Mouse (Mus musculus) embryonic facial prominence, embryonic 13.5 days (tissue): ENCODE results near the gene Megf6. TPM values are rescaled to one million over a fixed set of nuclear protein-coding genes. Genes with fewer than 3 reads are reported as not detected.

Experiments
- ATAC-seq: fragments of 200-750 bp; cut with Nextera tagmentation; 2 replicates; pipeline ENCODE4 v1.8.0; 2017; ENCODE audit warnings: low read depth; ENCODE audit not compliant: insufficient number of reproducible peaks, insufficient read depth, low FRiP score, low TSS enrichment
- H3K27ac ChIP-seq: fragments of 300-500 bp; sonication (generic); 2 replicates; pipeline ENCODE4 v1.5.1; 2015; ENCODE audit warnings: moderate library complexity, mild to moderate bottlenecking, inconsistent platforms
- H3K27me3 ChIP-seq: fragments of 300-500 bp; sonication (generic); 2 replicates; pipeline ENCODE4 v1.6.1; 2015; ENCODE audit warnings: mild to moderate bottlenecking, inconsistent platforms
- H3K36me3 ChIP-seq: fragments of 300-500 bp; sonication (generic); 2 replicates; pipeline ENCODE4 v1.6.1; 2015; ENCODE audit warnings: mild to moderate bottlenecking, inconsistent platforms
- H3K4me1 ChIP-seq: fragments of 300-500 bp; sonication (generic); 2 replicates; pipeline ENCODE4 v1.6.1; 2015; ENCODE audit warnings: inconsistent platforms
- H3K4me2 ChIP-seq: fragments of 300-500 bp; sonication (generic); 2 replicates; pipeline ENCODE4 v1.6.1; 2015; ENCODE audit warnings: moderate library complexity, mild to moderate bottlenecking, inconsistent platforms
- H3K4me3 ChIP-seq: fragments of 300-500 bp; sonication (generic); 2 replicates; pipeline ENCODE4 v1.5.1; 2015; ENCODE audit warnings: mild to moderate bottlenecking, inconsistent platforms
- H3K9ac ChIP-seq: fragments of 300-500 bp; sonication (generic); 2 replicates; pipeline ENCODE4 v1.6.1; 2015; ENCODE audit warnings: mild to moderate bottlenecking, inconsistent platforms
- H3K9me3 ChIP-seq: fragments of 300-500 bp; sonication (generic); 2 replicates; pipeline ENCODE4 v1.6.1; 2016; ENCODE audit warnings: inconsistent platforms
- WGBS: fragments of 180-500 bp; shearing (Covaris S2); methylation state at CpG from one replicate; pipeline ENCODE4 v1.1.7; 2015; ENCODE audit warnings: mixed read lengths; 5-methylcytosine and 5-hydroxymethylcytosine counted together
- polyA plus RNA-seq: library from polyadenylated mRNA; unstranded; fragments of >200 nt; fragmentation: Nextera tagmentation; extraction: Ambion mirVana; gene quantifications from 2 replicates; pipeline ENCODE4 v1.2.1, GENCODE M21; 2015

Megf6 gene
- polyA plus RNA-seq, 1 experiment from 2014 or later, result 99.7 TPM

GRCm38 (mm10) chr4:154160538-154161390 is 9.8 kb upstream of the Megf6 start, which contains the start of gene Tprgl:
TSS of gene Tprgl (minus strand) at chr4:154160666.
- H3K27ac ChIP-seq, result peak within 1 kb of the TSS; percentile 64
- H3K4me3 ChIP-seq, result peak within 1 kb of the TSS; percentile 88
- H3K9ac ChIP-seq, result peak within 1 kb of the TSS; percentile 81
- peak; percentile 93 for ATAC-seq
- under 1% methylated on average over 75 of the region's 75 CpGs for whole genome bisulfite sequencing
- H3K9me3 ChIP-seq, result no peaks in the 10 kb centered on the region
- peaks cover 20% of the 10 kb centered on the region for H3K4me1 ChIP-seq
- peak within 1 kb of the TSS; percentile 84 for H3K4me2 ChIP-seq
- peaks cover 32% of the 10 kb centered on the region for H3K36me3 ChIP-seq
- H3K27me3 ChIP-seq, result no peaks in the 10 kb centered on the region

DNA sequence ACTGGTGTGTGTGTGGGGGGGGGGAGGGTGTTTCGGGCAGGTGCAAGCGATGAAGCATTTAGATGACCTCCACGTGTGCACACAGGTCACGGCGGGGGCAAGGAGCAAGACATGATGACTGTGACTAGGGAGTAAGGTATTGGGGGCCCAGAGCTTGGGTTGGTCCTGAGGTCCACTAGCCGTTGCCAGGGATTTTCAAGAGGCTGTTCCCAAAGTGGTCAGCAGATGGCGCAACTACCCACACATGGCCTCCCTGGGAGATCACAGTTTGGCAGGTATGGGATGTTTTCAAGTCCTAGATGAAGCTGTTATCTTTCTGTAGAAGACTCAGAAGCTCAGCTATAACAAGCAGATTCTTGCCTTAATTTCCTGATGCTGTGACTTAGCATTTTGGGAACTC is 7.2 kb upstream of the Megf6 start:
- H3K27ac ChIP-seq, result no peak overlapping the region
- H3K9ac ChIP-seq, result no peak overlapping the region
- no peak overlapping the region for H3K4me3 ChIP-seq
- no peak overlapping the region for H3K4me2 ChIP-seq
- no peak for ATAC-seq
- H3K4me1 ChIP-seq, result peaks cover 22% of the 10 kb centered on the region
- 18% methylated on average over 7 of the region's 7 CpGs for WGBS
- H3K27me3 ChIP-seq, result peaks cover 3% of the 10 kb centered on the region; the same call in 1 of the 2 replicates
- no peaks in the 10 kb centered on the region for H3K9me3 ChIP-seq
- peaks cover 7% of the 10 kb centered on the region for H3K36me3 ChIP-seq

DNA sequence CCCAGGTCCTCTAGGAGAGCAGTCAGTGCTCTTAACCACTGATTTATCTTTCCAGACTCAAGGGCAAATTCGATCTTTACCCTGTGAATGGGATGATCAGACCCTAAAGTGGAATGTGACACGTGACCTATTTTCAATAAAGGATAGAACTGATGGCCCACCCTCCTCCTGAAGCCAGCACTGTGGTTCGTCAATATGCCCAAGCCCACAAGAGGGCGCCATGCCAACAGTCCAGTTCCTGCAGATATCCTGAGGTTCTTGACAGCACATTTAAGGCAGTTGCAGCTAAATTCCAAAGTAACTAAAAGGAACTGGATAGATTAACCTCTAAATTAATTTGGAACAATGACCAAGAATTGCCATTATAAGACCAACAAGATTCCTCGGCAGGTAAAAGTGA is 3.5 kb upstream of the Megf6 start:
- Histone ChIP-seq H3K27me3 (peaks cover 27% of the 10 kb centered on the region), H3K4me3 (no peak overlapping the region), H3K4me2 (no peak overlapping the region), H3K27ac (no peak overlapping the region), H3K4me1 (peaks cover 25% of the 10 kb centered on the region), H3K36me3 (no peaks in the 10 kb centered on the region), H3K9ac (no peak overlapping the region), H3K9me3 (no peaks in the 10 kb centered on the region)
- no peak for ATAC-seq
- 25% methylated on average over 5 of the region's 5 CpGs for whole genome bisulfite sequencing

DNA sequence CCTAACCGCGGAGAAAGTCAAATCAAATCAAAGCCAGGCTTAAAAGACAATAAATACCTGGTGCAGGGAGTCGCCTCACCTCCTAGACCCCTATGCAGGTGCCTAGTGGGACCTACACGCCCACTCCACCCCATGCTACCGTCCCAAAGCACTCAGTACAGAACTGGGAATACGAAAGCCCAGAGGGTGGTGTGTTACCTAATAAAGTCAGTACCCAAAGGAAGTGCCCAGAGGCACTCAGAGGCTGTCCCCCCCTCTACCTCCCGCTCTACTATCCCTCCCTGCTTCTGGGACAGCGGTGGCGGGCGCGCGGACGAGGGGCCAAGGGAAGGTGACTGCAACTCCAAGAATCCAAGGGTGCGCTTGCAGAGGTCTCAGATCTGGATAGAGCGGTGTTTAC is 509 bp upstream of the Megf6 start:
- Histone ChIP-seq H3K4me2 (peak overlapping the region; percentile 96), H3K27me3 (peaks cover 27% of the 10 kb centered on the region), H3K9ac (peak overlapping the region; percentile 61), H3K27ac (no peak overlapping the region), H3K9me3 (no peaks in the 10 kb centered on the region), H3K4me3 (peak overlapping the region; percentile 71), H3K4me1 (peaks cover 46% of the 10 kb centered on the region), H3K36me3 (no peaks in the 10 kb centered on the region)
- no peak for ATAC-seq
- WGBS, result 1% methylated on average over 15 of the region's 15 CpGs

GRCm38 (mm10) chr4:154171151-154171930 is 811 bp downstream of the Megf6 start:
- peaks cover 27% of the 10 kb centered on the region for H3K27me3 ChIP-seq
- peak overlapping the region; percentile 77 for H3K9ac ChIP-seq
- peaks cover 49% of the 10 kb centered on the region for H3K4me1 ChIP-seq
- H3K36me3 ChIP-seq, result no peaks in the 10 kb centered on the region
- peak overlapping the region; percentile 96 for H3K4me2 ChIP-seq
- no peaks in the 10 kb centered on the region for H3K9me3 ChIP-seq
- under 1% methylated on average over 37 of the region's 37 CpGs for WGBS
- ATAC-seq, result no peak
- H3K4me3 ChIP-seq, result peak overlapping the region; percentile 71
- peak overlapping the region; percentile 68 for H3K27ac ChIP-seq

DNA sequence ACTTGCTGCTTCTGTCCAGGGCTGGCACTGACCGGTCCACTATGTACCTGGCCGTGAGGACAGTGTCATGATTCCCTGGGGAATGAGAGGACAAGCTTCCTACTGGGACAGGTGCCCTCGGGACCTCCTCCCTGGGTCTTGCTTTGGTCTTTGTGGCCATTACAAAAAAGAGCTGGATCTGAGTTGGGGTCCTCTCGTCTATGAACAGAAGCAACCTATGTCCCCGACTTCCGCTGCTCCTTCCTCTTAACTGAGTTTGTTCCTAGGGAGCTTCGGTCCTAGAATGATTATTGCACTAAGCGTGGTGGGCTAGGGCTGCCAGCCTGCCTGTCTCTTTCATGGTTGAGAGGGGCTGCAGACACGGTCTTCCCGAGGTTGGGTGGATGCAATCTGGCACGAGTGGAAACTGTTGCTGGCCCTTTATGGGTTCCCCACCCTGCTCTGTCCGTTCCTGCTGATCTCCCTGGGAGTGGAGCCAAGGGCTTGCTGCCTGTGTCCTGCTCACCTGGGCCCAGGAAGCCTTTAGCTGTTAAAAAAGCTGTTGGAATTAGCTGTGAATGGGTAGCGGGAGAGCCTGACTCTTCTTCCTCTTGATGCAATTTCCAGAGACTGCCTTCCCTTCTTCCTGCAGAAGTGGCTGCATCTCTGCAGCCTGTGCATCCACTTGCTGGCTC is 1.5 kb downstream of the Megf6 start:
- H3K27ac ChIP-seq, result peak overlapping the region; percentile 68; the same call in 1 of the 2 replicates

GRCm38 (mm10) chr4:154177257-154177656 is 6.7 kb downstream of the Megf6 start:
- Histone ChIP-seq H3K36me3 (peaks cover 26% of the 10 kb centered on the region), H3K9ac (no peak overlapping the region), H3K9me3 (no peaks in the 10 kb centered on the region), H3K4me3 (no peak overlapping the region), H3K27me3 (no peaks in the 10 kb centered on the region), H3K27ac (no peak overlapping the region), H3K4me2 (no peak overlapping the region), H3K4me1 (peaks cover 24% of the 10 kb centered on the region)
- ATAC-seq, result 0 out of 2 replicates have a peak, but pooled peaks have one; percentile 16
- 39% methylated on average over 8 of the region's 8 CpGs for WGBS

More for the DNA sequence above, 1.5 kb downstream of the Megf6 start:
- Histone ChIP-seq H3K36me3 (peaks cover 3% of the 10 kb centered on the region; the same call in 1 of the 2 replicates), H3K27me3 (peaks cover 27% of the 10 kb centered on the region), H3K4me3 (peak overlapping the region; percentile 71), H3K9ac (peak overlapping the region; percentile 77), H3K9me3 (no peaks in the 10 kb centered on the region), H3K4me2 (peak overlapping the region; percentile 96), H3K4me1 (peaks cover 48% of the 10 kb centered on the region)
- 32% methylated on average over 13 of the region's 13 CpGs for WGBS
- no peak for ATAC-seq

DNA sequence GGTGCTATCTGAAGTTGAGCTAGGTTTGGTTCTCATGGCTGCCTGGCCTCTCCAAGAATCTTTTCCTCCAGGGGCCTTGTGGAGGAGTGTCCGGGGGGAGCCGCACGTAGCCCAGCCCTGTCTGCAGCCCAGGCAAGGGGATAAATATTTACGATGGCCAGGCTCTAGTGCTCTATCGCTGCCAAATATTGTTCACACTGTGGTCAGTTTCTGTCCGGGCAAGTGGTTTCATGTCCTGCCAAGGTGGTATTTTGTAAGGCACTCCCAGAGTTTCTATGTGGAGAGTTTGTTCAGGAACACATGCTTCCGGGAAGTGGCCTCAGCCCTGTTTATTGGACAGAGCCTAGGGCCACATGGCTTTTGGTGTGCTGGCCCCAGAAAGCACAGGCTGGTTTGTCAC is 10.5 kb downstream of the Megf6 start:
- Histone ChIP-seq H3K36me3 (peaks cover 51% of the 10 kb centered on the region), H3K9me3 (no peaks in the 10 kb centered on the region), H3K4me3 (no peak overlapping the region), H3K4me2 (no peak overlapping the region), H3K27ac (no peak overlapping the region), H3K27me3 (no peaks in the 10 kb centered on the region), H3K4me1 (no peaks in the 10 kb centered on the region), H3K9ac (no peak overlapping the region)
- WGBS, result 93% methylated on average over 7 of the region's 7 CpGs
- no peak for ATAC-seq

DNA sequence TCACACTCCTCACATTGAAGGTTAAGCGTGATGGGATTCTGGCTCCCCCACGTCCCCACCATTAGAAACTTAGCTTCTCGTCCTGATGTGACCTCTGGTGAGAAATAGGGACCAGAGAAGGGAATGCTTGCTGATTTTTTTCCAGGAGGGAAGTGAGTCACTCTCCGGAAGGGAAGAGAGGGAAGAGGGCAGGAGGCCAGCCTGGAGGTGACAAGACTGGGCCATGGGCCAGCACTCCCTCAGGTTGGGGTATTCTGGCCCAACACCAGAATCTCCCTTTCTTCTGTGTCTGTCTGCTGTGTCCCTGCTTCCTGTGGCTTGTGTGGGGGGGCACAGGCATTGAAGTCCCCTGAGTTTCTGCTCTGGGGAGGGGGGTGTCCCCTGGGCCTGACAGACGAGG is 13.0 kb downstream of the Megf6 start:
- WGBS, result 75% methylated on average over 5 of the region's 5 CpGs
- H3K4me1 ChIP-seq, result no peaks in the 10 kb centered on the region
- H3K4me2 ChIP-seq, result no peak overlapping the region
- no peaks in the 10 kb centered on the region for H3K9me3 ChIP-seq
- H3K27me3 ChIP-seq, result no peaks in the 10 kb centered on the region
- no peak overlapping the region for H3K4me3 ChIP-seq
- H3K27ac ChIP-seq, result no peak overlapping the region
- ATAC-seq, result no peak
- H3K36me3 ChIP-seq, result peaks cover 47% of the 10 kb centered on the region
- no peak overlapping the region for H3K9ac ChIP-seq

DNA sequence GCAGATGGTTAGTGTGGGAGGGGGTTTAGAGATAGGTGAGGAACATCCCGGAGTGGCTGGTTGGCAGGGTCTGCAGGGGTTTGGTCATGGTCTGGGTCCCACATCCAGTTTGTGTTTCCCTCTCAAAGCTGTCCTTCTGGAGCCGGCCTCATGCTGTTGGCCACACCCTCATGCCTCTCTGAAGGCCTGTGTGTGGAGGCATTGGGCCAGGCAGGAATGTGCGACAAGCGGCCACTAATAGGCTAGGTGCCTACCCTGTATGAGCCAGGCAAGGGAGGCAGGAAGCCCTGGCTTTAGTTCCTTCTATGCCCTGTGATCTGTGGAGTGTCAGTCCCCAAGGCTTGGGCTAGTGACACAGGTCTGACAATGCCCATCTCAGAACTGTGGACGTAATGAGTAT is 14.5 kb downstream of the Megf6 start:
- Histone ChIP-seq H3K27me3 (no peaks in the 10 kb centered on the region), H3K36me3 (peaks cover 37% of the 10 kb centered on the region), H3K9me3 (no peaks in the 10 kb centered on the region), H3K27ac (no peak overlapping the region), H3K4me1 (peaks cover 11% of the 10 kb centered on the region), H3K9ac (no peak overlapping the region), H3K4me2 (no peak overlapping the region), H3K4me3 (no peak overlapping the region)
- WGBS, result 74% methylated on average over 5 of the region's 5 CpGs
- no peak for ATAC-seq

GRCm38 (mm10) chr4:154186002-154186537 is 15.5 kb downstream of the Megf6 start:
- WGBS, result 85% methylated on average over 11 of the region's 11 CpGs
- H3K4me3 ChIP-seq, result no peak overlapping the region
- peaks cover 19% of the 10 kb centered on the region for H3K4me1 ChIP-seq
- no peak for ATAC-seq
- no peaks in the 10 kb centered on the region for H3K27me3 ChIP-seq
- H3K9me3 ChIP-seq, result no peaks in the 10 kb centered on the region
- no peak overlapping the region for H3K27ac ChIP-seq
- no peak overlapping the region for H3K4me2 ChIP-seq
- H3K9ac ChIP-seq, result no peak overlapping the region
- peaks cover 40% of the 10 kb centered on the region for H3K36me3 ChIP-seq
